Mouse (Mus musculus) heart, adult 2 months (tissue): ENCODE measurements at regions not wholly inside any gene's neighbourhood (a gene's known extent, or its start where the extent isn't known, plus 50 kb on each side); places are given as distances from the start of the nearest gene placed in this dataset.

ENCODE experiments used
- CTCF ChIP-seq: fragments of 200-600 bp; IDR thresholded peaks from 2 replicates; pipeline ENCODE4 v1.8.1; 2022; ENCODE audit warnings: antibody characterized with exemption, mild to moderate bottlenecking, moderate library complexity
- EP300 ChIP-seq: fragments of 200-500 bp; IDR thresholded peaks from 2 replicates; pipeline ENCODE4 v1.6.1; 2011; ENCODE audit warnings: low read depth, low read length, control low read depth; ENCODE audit not compliant: insufficient read depth
- POLR2A ChIP-seq: fragments of 200-500 bp; IDR thresholded peaks from 2 replicates; pipeline ENCODE4 v1.6.1; 2011; ENCODE audit warnings: mild to moderate bottlenecking, low read depth, low read length, control low read depth; ENCODE audit not compliant: insufficient read depth

DNA sequence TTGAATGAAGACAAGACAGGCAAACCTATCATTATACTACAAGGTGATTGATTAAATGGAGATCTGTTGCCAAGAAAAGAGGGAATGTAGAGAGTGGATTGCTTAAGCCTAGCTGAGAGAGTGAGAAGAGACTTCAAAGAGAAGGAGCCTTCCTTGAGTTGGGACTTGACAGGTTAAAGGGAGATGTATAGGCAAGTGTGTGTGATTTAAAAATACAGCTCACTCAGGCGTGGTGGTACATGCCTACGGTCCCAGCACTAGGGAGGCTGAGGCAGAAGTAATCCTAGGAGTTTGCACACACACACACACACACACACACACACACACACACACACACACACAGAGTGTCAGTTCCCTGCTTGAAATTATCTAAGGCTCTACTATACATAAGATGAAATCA lies 165.1 kb downstream of the Bmp2 start:
- no peak for TF ChIP-seq CTCF
- no peak for TF ChIP-seq POLR2A
- no peak for TF ChIP-seq EP300
